22 mouse cellular contexts compared by ENCODE assay signal in the genomic region with DNA sequence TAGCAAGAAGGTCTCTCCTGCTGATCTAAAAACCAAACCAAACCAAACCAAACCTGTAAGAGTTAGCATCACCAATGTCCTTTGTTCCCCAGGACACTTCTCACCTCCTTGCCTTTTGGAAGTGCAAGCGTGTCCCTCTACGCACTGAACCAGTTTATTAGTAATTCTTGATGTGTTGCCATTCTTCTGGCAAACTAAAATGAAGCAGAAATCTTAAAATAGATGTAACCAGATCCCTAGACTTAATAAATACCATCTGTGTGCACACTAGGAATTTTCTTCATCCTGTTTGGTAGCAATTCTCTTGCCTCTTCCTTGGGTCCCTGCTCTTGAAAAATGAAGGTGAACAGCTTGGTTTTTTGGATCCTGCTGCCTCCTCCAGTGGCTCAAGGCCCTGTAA.
A peak's percentile ranks its signal among the peaks of the same experiment; 100 is the strongest.
DNase-seq lines count a peak whose midpoint lies in the region; ATAC-seq lines count a peak whose summit lies in the region.
"Had no signal": no experiment of that assay in that cellular context is flagged by ENCODE, and none has a peak within 500 bp of the region (broad histone marks: within the 10 kb centered on the region; RNA-seq: fewer than 3 reads in every experiment).

No protein-coding gene starts in this region.

- no peaks in the 10 kb centered on the region for H3K9me3 ChIP-seq in forebrain, embryonic 16.5 days (ENCODE audit: control insufficient read depth, low read length)
- H3K9me3 ChIP-seq in forebrain, embryonic 12.5 days: no peaks in the 10 kb centered on the region
- no peaks in the 10 kb centered on the region for H3K9me3 ChIP-seq in embryonic facial prominence, embryonic 14.5 days (ENCODE audit: control insufficient read depth, low read length)
- H3K9me3 ChIP-seq in limb, embryonic 13.5 days: no peaks in the 10 kb centered on the region
- H3K9me3 ChIP-seq: heart, embryonic 10.5 days; megakaryocyte, embryonic 14.5 days had no signal

- H3K4me1 ChIP-seq in forebrain, embryonic 16.5 days (replicated peaks; ENCODE audit: control insufficient read depth, insufficient read depth, low read length): peaks cover 20% of the 10 kb centered on the region
- peaks cover 18% of the 10 kb centered on the region for H3K4me1 ChIP-seq in forebrain, embryonic 12.5 days
- peaks cover 49% of the 10 kb centered on the region for H3K4me1 ChIP-seq in embryonic facial prominence, embryonic 14.5 days (ENCODE audit: control insufficient read depth, insufficient read depth, low read length)
- peaks cover 77% of the 10 kb centered on the region for H3K4me1 ChIP-seq in limb, embryonic 13.5 days
- H3K4me1 ChIP-seq: megakaryocyte, embryonic 14.5 days had no signal

- H3K4me2 ChIP-seq in forebrain, embryonic 16.5 days (ENCODE audit: low read length): no peak overlapping the region
- H3K4me2 ChIP-seq in forebrain, embryonic 12.5 days: no peak overlapping the region
- no peak overlapping the region for H3K4me2 ChIP-seq in embryonic facial prominence, embryonic 14.5 days (ENCODE audit: low read depth, low read length)
- peak overlapping the region; percentile 30 for H3K4me2 ChIP-seq in limb, embryonic 13.5 days (replicated peaks)

- H3K27ac ChIP-seq in forebrain, embryonic 16.5 days (ENCODE audit: low read length): peak overlapping the region; percentile 37
- no peak overlapping the region for H3K27ac ChIP-seq in forebrain, embryonic 12.5 days
- H3K27ac ChIP-seq in embryonic facial prominence, embryonic 14.5 days (replicated peaks; ENCODE audit: low read depth, low read length): peak overlapping the region; percentile 79
- peak overlapping the region; percentile 88 for H3K27ac ChIP-seq in limb, embryonic 13.5 days
- H3K27ac ChIP-seq: heart, embryonic 10.5 days had no signal

- no peak for ATAC-seq in forebrain, embryonic 16.5 days
- no peak for ATAC-seq in forebrain, embryonic 12.5 days (ENCODE audit: low FRiP score)
- peak; percentile 34; the same call in 1 of the 2 replicates for ATAC-seq in embryonic facial prominence, embryonic 14.5 days (ENCODE audit: low read depth)
- ATAC-seq in limb, embryonic 13.5 days (ENCODE audit: low FRiP score, low read depth): peak; percentile 66
- ATAC-seq: forebrain, embryonic 14.5 days; inflammation-experienced regulatory T-cells, adult 6 months; liver, postnatal 0 days had no signal

- DNase-seq in adipocyte (ENCODE audit: low spot score): peak; percentile 52
- DNase-seq in embryonic facial prominence, embryonic 14.5 days (ENCODE audit: low spot score): peak; percentile 72
- DNase-seq in urinary bladder, postnatal 25 days (ENCODE audit: low spot score): no peak
- no peak for DNase-seq in thymus, postnatal 14 days
- DNase-seq in right cerebral cortex, postnatal 25 days: no peak
- DNase-seq: adrenal gland, adult 2 months; cerebellum, postnatal 10 days; kidney, adult 8-10 months; kidney, postnatal 25 days; liver; liver, postnatal 0 days; lung, postnatal 14 days; midbrain, embryonic 14.5 days; right cerebral cortex, postnatal 14 days; thymus, adult 18-20 months had no signal

- H3K4me3 ChIP-seq in forebrain, embryonic 16.5 days (replicated peaks; ENCODE audit: low read length): no peak overlapping the region
- H3K4me3 ChIP-seq in forebrain, embryonic 12.5 days (replicated peaks): no peak overlapping the region
- H3K4me3 ChIP-seq in embryonic facial prominence, embryonic 14.5 days (ENCODE audit: low read depth, low read length): no peak overlapping the region
- H3K4me3 ChIP-seq in limb, embryonic 13.5 days: no peak overlapping the region
- H3K4me3 ChIP-seq: heart, embryonic 10.5 days; megakaryocyte, embryonic 14.5 days had no signal

- H3K27me3 ChIP-seq in forebrain, embryonic 16.5 days (replicated peaks; ENCODE audit: control insufficient read depth, insufficient read depth, low read length): no peaks in the 10 kb centered on the region
- no peaks in the 10 kb centered on the region for H3K27me3 ChIP-seq in forebrain, embryonic 12.5 days
- no peaks in the 10 kb centered on the region for H3K27me3 ChIP-seq in embryonic facial prominence, embryonic 14.5 days (replicated peaks; ENCODE audit: control insufficient read depth, insufficient read depth, low read length)
- H3K27me3 ChIP-seq in limb, embryonic 13.5 days: no peaks in the 10 kb centered on the region
- H3K27me3 ChIP-seq: megakaryocyte, embryonic 14.5 days had no signal

- no peak overlapping the region for H3K9ac ChIP-seq in forebrain, embryonic 16.5 days (replicated peaks; ENCODE audit: low read depth, low read length)
- no peak overlapping the region for H3K9ac ChIP-seq in forebrain, embryonic 12.5 days
- H3K9ac ChIP-seq in embryonic facial prominence, embryonic 14.5 days (ENCODE audit: low read depth, low read length): no peak overlapping the region
- H3K9ac ChIP-seq in limb, embryonic 13.5 days: no peak overlapping the region
- H3K9ac ChIP-seq: liver, postnatal 0 days had no signal

- 65% methylated on average over 2 of the region's 2 CpGs for WGBS in forebrain, embryonic 16.5 days
- WGBS in forebrain, embryonic 12.5 days: 84% methylated on average over 2 of the region's 2 CpGs
- 31% methylated on average over 2 of the region's 2 CpGs for WGBS in embryonic facial prominence, embryonic 14.5 days
- WGBS in limb, embryonic 13.5 days: 22% methylated on average over 2 of the region's 2 CpGs

- no peaks in the 10 kb centered on the region for H3K36me3 ChIP-seq in forebrain, embryonic 16.5 days (ENCODE audit: control insufficient read depth, insufficient read depth)
- no peaks in the 10 kb centered on the region for H3K36me3 ChIP-seq in forebrain, embryonic 12.5 days (replicated peaks)
- H3K36me3 ChIP-seq in embryonic facial prominence, embryonic 14.5 days (ENCODE audit: control insufficient read depth, insufficient read depth, low read length): no peaks in the 10 kb centered on the region
- H3K36me3 ChIP-seq in limb, embryonic 13.5 days: no peaks in the 10 kb centered on the region
- H3K36me3 ChIP-seq: heart, embryonic 10.5 days had no signal

Comparison
In these comparisons a context has a peak if more than half of its experiments do, and no peak if none do; other contexts are left out.
1. ATAC-seq: peak in embryonic facial prominence, embryonic 14.5 days (single experiment) and limb, embryonic 13.5 days (single experiment); none in forebrain, embryonic 16.5 days (single experiment) and forebrain, embryonic 12.5 days (single experiment).
2. DNase-seq: peak in adipocyte (single experiment) and embryonic facial prominence, embryonic 14.5 days (single experiment); none in urinary bladder, postnatal 25 days (single experiment), thymus, postnatal 14 days (single experiment) and right cerebral cortex, postnatal 25 days (single experiment).